Mouse (Mus musculus) cerebellum, adult 11-12 months (tissue): ENCODE measurements at regions not wholly inside any gene's neighbourhood (a gene's known extent, or its start where the extent isn't known, plus 50 kb on each side); places are given as distances from the start of the nearest gene placed in this dataset.

ENCODE experiments used
- DNase-seq: peaks from one replicate; pipeline ENCODE4 v3.0.0; 2022

DNA sequence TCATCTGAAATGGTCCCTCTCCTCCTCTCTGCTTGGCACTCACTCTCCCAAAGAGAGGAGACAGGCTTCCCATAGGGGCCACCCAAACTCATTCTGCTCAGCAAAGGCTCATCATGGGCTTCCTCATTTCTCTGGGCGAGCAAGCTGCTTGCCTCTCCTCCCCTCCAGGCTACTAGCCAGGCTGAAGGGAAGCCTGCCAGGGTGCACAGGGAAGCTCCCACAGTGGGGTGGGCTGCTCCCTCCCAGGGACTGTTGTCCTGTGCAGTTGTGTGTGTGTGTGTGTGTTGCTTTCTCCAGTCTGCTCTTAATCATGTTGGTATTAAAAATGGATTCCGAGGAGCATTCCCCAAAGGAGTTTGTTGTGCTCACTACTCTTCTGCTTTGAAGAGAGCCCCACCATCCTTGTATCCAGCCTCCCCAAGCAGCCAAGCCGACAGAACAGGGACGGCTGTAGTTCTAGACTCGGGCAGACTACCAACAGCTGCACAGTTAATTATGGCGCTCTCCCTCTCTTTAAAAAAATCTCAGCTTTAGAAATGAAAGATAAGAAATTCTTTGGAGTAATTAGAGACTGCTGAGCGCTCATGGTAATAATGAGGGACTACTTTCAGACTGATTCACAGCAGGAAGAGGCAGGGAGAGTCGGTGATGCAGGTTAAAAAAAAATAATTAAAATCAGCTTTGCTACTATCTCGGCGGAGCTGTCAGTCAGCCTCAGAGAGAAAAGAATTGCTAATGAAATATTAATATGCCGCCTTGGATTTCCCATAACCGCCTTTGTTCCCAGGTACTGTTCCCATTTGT lies 417.0 kb downstream of the Cmpk2 start:
- no peak for DNase-seq

DNA sequence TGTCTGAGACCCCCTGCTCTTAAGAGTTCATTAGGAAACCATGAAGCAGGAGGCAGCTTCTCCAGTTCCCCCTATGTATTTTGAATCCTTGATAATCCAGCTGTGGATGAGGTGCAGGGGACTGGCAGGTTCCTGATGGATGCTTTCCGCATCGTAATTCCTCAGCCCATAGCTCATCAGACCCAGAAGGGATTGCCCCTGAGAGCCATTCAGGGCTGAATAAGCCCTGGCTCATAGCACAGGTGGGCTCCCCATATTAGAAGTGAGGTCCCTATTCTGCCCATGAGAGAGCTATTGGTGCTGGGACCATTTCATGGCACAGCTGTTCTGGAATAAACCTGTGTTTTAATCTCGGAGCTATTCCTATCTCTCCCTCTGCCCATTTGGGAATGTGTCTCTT lies 416.1 kb downstream of the Cmpk2 start:
- no peak for DNase-seq

DNA sequence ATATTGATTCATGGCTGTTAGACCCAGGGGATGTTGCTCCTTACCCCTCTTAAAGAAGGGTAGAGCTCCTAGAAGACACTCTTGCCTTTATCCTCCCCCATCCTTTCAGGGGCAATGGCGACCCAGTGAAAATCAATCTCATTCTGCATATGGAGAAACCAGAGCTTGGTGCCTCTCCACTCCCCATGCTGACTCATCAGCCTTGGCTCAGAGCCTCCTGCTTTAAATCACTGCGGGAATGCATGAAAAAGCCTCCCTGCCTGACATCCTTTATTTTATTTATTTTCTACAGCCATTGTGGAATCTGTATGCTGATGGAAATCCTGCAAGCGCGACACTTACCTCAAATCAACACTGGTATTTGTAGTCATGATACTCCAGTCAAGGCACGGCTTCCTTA lies 415.2 kb downstream of the Cmpk2 start:
- DNase-seq, result no peak

DNA sequence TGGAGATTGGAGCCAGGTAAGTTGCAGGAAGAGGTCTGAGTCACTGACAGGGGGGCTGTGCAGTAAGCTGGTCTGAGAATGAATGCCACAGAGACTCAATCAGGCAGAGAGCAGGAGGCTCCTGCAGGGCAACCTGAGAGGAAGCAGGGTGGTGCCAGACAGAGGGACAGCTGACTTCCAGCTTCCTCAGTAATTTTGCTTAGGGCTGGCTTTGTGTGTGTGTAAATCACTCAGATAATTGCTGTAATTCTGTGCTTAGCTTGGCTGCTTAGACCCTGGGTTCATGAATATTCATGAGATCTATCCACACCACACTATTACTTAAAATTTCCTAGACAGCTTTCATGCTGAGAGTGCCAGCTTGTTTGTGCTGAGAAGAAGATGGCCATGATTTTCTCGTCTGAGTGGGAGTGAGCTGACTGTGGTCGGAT lies 408.7 kb downstream of the Cmpk2 start:
- no peak for DNase-seq

DNA sequence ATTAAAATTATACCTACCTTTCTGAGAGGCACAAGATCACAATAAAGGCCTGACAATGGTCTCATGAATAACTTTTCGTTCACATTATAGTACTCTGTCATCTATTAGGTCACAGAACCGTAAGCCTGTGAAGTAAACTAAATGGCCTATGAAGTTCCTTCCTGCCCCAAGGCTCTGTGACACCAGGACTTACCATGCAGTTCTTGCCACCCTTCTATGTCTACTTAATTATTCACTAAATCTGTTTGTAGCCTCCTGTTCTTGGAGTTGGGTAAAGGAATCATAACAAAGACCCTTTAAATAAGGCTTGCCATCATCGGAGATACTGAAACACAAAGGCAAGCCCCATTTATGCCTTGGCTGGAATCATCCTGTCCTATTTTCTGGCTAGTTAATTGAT lies 408.3 kb downstream of the Cmpk2 start:
- DNase-seq, result no peak

DNA sequence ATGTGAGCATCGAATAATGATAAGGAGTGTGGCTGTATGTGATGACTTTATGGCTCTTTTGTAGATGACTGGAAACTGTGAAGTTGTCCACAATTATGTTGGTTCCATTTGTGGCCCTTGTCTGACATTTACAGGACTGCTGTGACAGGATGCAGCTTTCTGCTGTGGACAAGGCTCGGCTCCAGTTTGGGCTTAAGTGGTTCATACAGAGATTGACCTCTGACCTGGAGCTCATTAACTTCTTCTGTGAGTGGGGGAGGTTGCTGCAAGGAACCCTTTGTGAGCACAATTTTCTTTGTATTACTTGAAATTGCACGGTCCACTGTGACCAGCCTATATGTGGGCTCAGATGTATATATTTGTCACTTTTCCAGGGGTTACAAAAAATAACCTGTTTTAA lies 403.5 kb downstream of the Cmpk2 start:
- DNase-seq, result no peak

DNA sequence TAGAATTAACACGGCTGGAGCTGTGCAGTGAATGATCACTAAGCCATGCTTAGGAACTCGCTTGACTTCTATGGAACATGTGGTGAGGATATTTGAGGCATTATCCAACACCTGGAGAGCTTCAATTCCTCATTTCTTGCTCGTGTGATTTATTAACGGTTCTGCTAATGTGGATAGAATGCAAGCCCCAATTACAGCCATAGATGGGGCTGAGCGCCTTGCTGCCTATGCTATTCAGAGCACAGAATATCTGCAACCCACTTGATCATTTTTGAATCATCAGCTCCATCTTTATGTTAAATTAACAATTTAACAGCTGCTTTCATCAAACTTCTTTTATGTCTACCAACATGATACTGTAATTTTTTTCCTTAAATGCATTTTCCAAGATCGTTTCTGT lies 398.7 kb downstream of the Cmpk2 start:
- no peak for DNase-seq

DNA sequence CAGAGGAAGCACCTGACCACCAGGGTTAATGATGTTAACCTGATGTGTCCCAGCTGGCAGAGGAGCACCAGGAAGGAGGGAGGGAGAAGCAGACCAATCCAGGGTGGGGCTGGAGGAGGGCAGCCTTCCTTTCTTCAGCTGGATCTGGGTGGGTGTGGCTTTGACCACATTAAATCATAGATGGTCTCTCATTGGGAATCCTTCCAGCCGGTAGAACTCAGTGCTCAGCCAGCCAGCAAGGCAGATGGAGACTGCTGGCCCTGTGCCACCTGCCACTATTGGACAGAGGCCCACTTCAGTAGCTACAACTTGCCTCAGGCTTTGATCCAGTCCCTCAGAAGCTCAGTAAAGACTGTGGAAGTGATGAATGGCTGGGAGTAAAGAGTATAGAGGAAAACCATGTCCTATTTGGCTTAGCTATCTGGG lies 386.1 kb downstream of the Cmpk2 start:
- peak; percentile 62 for DNase-seq

DNA sequence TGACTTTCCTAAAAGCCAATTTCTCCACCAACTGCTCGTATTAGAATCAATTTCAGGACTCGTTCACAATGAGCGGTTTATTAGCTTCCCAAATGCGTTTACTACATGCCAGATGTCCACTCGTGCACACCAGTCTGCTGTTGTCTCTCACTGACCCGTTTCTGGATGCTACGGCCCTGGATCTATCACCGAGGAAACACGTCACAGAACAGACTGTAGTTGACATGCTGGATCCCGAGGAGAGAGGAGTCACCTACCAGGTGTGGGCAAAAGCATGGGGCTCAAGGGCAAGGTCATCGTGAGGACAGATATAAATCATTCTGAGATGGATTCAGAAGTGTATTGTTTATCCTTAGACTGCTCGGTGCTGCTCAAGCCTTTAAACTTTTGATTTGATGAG lies 375.9 kb downstream of the Cmpk2 start:
- DNase-seq, result no peak

DNA sequence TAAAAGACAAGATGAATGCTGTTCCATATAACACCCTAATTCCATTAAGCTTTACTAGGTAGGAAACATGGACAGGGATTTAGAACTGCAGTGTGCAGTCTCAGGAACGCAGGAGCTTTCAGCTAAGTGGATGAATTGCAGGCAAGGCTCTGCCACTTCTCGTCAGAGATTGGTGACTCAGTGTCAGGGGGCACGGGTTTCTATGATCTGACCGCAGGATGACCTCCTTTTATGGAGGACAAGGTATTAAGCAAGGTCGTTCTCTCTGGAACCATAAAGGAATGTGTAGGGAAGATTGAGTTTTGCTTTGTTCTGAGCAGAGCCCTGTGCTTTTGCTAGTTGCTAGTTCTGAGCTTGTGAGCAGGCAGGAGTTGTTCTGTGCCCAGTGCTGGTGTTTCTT lies 373.7 kb downstream of the Cmpk2 start:
- no peak for DNase-seq

DNA sequence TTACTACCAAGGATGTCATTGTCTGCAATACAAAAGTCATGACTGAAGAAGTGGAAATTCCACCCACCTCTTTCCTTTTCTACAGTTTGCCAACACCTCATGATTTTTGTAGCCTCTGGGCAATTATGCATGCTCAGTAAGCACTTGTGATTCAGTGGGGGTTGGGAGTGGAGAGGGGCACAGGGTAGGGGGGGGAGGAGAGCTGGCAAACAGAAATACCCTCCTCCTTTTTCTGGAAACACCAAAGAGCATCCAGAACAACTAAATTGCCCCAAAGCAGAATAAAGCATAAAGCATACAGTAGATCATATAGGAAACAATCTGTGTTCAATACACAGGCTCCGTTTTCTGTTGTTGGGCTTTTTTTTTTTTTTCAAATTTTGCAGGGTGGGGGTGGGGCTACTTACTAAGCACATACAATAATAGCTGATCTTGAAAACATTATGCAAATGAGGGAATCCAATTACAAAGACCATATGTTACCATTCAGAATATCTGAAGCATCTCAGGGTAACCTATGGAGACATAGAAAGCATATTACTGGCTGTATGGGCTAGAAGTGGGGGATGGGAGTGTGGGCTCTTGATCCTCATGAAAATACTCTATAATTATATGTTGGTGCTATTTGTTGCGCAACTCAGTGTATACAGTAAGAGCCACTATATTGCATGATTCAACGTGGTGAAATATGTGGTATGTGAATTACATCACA lies 352.4 kb downstream of the Cmpk2 start:
- DNase-seq, result no peak

DNA sequence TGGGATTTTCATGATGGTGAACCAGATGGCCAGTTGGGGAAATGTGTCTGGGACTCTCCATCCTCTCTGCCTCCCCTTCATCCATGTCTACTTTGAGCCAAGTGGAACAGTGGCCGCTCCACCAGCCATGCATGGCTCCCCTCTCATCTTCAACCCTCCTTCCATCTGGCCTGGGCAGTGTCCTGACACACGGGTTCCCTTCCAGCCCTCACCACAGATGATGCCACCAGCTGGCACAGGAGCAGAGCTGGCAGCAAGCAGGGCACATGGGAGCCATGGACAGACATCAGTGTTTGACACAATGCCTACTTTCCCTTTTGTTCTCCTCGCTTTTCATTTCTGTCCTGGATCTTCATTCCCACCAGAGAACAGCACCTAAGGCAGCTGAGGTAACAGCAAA lies 348.9 kb downstream of the Cmpk2 start:
- DNase-seq, result peak; percentile 36

DNA sequence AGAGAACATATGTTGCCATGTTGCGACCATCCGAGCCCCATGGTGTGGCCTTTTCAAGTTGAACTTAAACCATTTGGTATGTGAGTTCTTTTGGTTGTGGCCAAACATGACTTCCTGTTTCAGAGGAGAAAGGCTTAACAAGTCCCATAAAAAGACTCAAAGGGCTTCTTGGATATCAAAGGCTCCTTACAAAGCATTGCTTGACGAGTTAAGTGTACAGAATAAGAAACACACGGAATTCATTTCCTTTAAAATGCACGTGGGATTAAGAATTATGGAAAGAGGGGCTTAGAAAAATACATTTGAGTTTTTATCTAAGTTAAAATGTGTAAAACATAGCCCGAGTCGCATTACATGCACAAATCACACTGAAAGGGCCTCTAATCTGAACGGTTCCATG lies 346.8 kb downstream of the Cmpk2 start:
- no peak for DNase-seq

DNA sequence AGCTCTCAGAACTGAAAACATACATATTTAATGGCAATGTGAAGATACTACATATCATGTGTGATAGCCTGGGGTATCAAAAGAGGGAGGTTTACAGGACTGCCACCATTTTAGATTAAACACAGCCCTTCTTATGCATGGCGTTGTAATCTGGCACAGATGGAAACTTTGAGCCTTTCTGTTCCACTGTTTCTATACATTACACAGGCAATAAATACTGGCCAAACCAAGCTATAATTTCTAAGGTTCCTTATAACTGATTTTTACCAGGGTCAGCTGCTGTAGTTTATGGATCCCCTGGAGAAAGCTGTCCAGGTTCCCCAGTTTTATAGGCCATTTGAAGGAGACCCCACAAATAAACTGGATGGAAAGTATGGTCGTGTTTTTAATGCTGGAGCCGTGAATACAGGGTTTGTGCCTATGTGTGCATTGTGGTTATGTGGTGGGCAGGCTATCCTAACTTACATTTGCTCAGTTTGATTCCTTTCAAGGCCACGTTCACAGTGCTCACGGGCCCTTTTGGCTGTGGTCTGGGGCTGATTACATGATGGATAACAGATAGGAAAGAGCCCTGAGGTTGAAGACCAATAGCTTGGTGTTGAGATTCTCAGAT lies 341.7 kb downstream of the Cmpk2 start:
- no peak for DNase-seq

DNA sequence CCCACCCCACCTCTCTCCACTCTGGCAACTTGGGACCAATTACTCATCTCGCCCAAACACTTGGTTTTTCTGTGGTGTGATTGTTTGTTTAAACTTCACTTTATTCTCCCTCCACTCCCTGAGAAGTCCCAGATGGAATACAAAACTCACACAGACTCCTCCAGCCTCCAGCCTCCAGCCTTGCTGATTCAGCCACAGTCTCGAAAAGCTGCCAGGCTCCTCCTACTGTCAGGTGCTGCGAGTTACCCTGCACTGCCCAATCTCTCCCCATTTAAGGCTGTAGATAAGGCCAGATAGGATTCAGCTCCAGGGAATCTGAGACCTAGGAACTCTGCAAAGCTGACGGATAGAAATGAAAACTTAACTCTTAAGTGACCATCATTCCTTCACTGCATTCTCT lies 340.7 kb downstream of the Cmpk2 start:
- no peak for DNase-seq

DNA sequence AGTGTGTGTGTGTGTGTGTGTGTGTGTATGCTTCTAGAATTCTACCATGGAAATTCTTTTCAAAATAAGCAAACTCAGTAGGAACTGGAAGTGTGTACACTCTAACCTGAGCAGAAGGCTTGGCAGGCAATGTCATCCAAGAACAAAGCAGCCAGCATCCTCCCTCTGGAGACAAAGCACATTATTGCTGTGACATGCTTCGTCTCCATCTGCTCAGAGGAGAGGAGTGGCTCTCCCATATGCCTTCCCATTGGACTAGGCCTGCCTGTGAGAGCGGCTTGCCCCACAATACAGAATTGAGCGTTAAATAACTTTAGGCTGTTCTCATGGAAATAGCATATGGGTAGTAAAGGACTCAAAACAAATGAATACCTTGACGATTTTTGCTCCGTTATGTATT lies 333.5 kb downstream of the Cmpk2 start:
- DNase-seq, result peak; percentile 58

DNA sequence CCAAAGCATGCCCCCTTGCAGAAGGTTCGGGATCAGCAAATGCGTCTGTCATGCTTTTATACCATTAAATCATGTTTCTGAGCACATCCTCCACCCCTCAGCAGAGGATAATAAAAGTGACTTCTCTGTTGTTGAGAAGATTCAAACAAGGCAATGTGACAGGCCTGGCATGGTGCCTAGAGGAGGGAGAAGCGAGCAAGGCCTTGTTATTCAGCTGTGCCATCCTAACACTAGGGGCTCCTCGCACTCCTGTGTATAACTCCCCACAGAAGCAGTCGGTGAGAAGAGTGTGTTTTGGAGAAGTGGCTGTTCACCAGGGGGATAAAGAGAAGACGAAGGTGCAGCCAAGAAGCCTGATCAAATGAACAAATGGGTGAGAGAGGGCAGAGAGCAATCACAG lies 330.3 kb downstream of the Cmpk2 start:
- no peak for DNase-seq

DNA sequence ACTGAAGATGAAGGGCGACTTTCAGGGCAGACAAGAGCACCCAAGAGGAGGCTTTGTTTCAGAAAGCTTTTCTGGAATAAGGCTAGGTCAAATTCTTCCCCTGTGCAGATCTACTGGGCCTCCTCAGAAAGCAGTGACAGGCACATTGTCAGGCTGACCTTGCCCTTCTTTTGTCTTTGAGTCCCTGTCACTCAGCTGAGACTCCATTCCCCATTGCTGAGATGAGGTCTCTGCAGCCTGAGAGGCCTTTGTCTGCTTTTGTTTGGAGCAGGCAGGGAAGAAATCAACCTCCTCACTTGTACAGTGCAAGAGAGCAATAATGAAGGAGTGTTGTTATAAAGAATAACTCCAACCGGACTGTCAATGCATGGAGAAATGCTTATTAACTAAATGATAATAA lies 327.4 kb downstream of the Cmpk2 start:
- no peak for DNase-seq

DNA sequence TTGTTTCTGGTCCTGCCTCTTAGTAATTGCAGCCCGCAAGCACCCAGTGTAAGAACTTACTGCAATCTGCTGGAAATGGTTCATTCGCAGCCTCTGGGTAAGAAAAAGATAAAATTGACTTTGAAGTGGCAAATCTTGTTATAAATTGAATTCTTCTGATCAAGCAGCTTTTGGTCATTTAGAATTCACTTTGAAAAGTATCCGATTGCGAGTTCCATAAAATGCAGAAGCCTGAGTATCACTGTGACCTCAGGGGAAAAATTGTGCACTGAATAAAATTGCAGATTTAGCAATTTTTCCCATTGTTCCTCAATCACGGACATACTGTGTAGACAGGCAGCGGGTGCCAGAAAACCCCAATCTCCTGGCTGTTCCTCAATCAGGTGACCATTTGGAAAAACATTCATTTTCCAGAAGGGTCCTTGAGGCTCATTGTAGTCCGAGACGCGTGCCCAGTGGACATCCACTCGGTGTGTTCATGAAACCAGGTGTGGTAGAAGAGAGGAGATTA lies 320.4 kb downstream of the Cmpk2 start:
- DNase-seq, result no peak

DNA sequence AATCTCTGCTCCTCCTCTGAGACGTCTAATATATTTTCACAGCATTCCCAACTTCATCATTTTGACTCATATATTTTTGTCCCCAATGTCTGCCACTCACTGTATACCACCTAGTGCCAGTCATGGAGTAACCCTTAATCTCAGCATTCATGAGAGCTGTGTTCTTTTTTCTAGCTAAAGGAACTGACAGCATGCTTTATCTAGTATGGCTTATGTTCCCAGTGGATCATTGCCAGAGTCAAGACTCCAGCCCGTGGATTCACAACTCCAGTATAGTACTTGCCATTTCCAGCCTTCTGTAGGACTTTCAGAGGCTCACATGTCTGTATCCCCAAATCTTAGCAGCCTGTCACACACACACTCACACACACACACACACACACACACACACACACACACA lies 316.5 kb downstream of the Cmpk2 start:
- DNase-seq, result no peak

DNA sequence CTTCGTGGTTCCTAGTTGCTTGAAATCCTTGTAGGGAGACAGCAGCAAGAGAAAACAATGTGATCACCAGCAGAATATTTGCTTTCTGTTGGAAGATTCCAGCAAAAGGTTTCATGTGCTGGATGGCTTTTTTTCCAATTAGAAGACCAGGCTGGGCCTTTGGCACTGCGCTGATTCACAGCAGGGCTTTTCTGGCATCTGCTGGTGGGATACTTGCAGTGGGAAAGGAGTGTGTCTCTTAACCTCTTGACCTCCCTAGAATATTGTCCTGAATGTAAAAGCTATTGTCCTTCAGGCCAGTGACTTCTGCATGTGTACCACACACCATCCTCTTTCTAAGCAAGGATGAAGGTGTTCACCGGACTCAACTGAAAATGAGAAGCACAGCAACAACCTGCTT lies 315.4 kb downstream of the Cmpk2 start:
- no peak for DNase-seq

DNA sequence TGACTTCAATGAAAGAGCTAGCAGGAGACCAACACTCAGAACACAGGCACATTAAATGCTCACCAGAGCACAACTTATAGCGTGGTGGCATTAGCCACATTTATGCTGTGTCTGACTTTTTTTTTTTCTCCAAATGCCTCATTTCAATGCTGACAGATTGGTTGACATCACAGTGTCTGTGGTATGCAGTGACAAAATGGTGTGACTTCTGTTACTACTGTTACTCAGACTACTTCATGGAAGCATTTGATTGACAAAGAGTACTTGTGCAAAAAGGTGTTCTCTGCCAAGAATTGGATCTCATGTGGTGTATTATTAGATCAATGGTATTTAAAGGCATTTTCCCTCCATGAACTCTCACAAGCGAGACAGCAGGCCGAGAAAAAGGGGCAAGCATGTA lies 314.8 kb downstream of the Cmpk2 start:
- no peak for DNase-seq

DNA sequence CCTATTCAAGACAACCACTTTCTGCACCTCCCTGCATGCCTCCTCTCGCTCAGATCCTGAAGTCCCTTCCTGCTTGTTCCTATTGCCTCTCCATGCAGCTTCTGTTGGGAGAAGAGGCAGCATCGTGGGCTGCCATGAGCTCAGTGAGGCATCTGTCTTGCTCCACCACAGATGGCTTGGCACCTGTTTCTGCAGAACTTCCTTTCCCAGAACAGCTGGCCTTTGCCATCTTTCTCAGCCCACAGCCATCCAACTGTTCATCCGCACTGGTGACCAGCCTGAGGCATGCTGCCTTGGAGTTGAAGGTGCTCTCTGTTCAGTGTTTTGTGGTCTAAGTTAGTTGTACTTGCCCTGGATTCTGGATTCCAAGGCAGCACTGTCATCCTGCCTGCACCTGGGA lies 312.5 kb downstream of the Cmpk2 start:
- no peak for DNase-seq

DNA sequence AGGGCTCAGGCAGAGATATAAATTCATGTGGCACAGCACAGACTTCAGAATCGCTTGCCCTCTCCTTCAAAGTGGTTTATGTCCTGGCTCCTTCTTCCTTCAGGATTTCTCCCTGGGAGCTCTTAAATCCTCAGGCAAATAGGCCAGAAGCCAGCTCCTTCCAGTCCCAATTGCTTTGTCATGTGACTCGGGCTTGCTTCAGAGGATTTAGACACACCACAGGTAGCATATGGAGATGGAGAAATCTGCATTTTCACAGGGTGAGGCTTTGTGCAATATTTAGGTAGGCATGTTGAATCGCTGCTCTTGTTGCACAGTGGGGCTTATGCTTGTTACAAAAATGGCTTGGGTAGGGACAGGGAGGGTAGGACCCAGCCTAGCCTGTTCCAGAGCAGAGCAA lies 309.8 kb downstream of the Cmpk2 start:
- no peak for DNase-seq
